Mouse (Mus musculus): ENCODE data around the gene Gadd45b. TPM values are rescaled to one million over a fixed set of nuclear protein-coding genes. Genes with fewer than 3 reads are reported as not detected.

Gene Gadd45b
- polyA plus RNA-seq, 1 experiment from 2014 or later = 5.0 TPM

DNA sequence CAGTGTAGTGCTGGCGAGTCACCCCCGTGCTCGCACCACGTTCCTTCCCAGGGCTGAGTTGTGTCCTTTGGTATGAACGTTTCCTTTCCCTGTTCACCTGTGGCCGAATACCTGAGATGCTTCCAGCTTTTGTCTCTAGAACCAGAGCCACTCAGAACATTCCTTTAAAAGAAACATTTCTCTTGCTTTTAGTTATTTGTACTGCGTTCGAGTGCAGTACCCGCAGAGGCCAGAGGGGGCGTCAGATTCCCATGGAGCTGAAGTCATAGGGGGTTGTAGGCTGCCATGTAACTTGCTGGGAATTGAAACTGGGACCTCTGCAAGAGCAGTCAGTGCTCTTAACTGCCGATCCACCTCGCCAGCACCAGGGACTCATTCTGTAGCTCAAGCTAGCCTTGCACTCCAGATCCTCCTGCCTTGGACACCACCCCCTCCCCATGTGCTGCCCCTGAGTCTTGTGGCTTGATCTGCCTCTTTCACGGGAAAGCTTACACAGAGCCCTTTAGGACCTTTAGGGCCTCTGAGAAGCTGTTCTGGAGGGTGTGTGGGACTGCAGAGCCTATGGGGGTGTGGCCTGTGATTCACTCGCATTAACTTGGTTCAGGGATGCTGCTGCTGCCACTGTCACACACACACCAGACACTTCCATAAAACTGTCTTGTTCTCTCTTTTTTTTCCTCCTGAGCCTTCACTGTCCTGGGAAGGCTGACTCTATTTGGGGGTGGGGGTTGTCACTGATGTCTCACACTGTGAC lies 17.0 kb downstream of the Gadd45b start:
- 61% methylated on average over 14 of the region's 14 CpGs for WGBS (ENCODE audit: insufficient replicate concordance)
- H3K27me3 ChIP-seq (ENCODE audit: control insufficient read depth, insufficient read depth, low read depth, low read length) = no peaks in the 10 kb centered on the region
- H3K36me3 ChIP-seq (ENCODE audit: control insufficient read depth, insufficient read depth) = no peaks in the 10 kb centered on the region
- H3K9me3 ChIP-seq (replicated peaks; ENCODE audit: control insufficient read depth, low read length) = no peaks in the 10 kb centered on the region
- no peak overlapping the region for H3K27ac ChIP-seq (ENCODE audit: low read length)
- H3K4me1 ChIP-seq (ENCODE audit: control insufficient read depth, low read depth, low read length) = peaks cover 8% of the 10 kb centered on the region
- no peak overlapping the region for H3K9ac ChIP-seq (ENCODE audit: low read depth, low read length)
- H3K4me2 ChIP-seq (ENCODE audit: low read depth, low read length) = no peak overlapping the region
- H3K4me3 ChIP-seq (ENCODE audit: low read depth, low read length) = no peak overlapping the region
- no peak for ATAC-seq (ENCODE audit: low read depth)

DNA sequence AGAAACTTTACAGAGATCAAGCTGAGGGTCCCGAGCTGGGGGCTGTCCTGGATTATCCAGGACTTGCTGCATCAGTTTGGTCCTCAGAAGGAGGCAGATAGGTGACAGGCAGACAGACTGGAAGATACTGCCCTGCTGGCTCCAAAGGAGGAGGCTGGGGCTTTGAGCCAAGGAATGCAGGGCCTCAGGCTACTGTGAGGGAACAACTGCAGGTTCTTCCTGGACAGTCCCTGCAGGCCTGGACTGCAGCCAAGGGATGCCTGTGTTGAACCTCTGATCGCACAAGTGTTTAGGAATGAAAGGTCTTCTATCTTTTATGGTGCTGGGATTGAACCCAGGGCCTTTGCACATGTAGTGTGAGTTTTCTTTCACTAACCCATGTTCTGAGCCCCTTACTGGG lies 17.9 kb downstream of the Gadd45b start:
- no peak overlapping the region for H3K4me3 ChIP-seq (ENCODE audit: low read depth, low read length)
- 47% methylated on average over 2 of the region's 2 CpGs for WGBS (ENCODE audit: insufficient replicate concordance)
- ATAC-seq (ENCODE audit: low read depth) = no peak
- no peaks in the 10 kb centered on the region for H3K36me3 ChIP-seq (ENCODE audit: control insufficient read depth, insufficient read depth)
- no peaks in the 10 kb centered on the region for H3K9me3 ChIP-seq (replicated peaks; ENCODE audit: control insufficient read depth, low read length)
- H3K27ac ChIP-seq (ENCODE audit: low read length) = no peak overlapping the region
- H3K27me3 ChIP-seq (ENCODE audit: control insufficient read depth, insufficient read depth, low read depth, low read length) = no peaks in the 10 kb centered on the region
- peaks cover 8% of the 10 kb centered on the region for H3K4me1 ChIP-seq (ENCODE audit: control insufficient read depth, low read depth, low read length)
- no peak overlapping the region for H3K9ac ChIP-seq (ENCODE audit: low read depth, low read length)
- H3K4me2 ChIP-seq (ENCODE audit: low read depth, low read length) = no peak overlapping the region

DNA sequence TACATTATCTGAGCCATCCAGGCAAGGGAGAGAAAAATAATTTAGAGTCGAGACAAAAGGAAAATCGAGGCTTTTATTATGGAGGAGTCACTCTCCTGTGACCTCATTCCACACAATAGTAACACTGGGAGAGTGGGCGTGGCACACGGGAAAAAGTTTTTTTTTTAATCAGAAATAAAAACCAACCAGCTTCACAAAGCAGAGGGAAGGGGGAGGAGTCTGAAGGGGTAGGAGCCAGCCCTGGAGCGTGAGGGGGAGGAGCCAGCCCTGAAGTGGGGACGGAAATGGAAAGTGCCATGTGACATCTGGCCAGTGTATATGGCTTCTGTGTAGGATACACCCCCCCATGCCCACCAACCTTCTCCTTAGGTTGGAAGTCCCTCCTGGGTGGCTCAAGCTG lies 18.7 kb downstream of the Gadd45b start:
- Histone ChIP-seq H3K4me1 (ENCODE audit: control insufficient read depth, low read depth, low read length) (peaks cover 8% of the 10 kb centered on the region), H3K27ac (ENCODE audit: low read length) (no peak overlapping the region), H3K27me3 (ENCODE audit: control insufficient read depth, insufficient read depth, low read depth, low read length) (no peaks in the 10 kb centered on the region), H3K9ac (ENCODE audit: low read depth, low read length) (no peak overlapping the region), H3K9me3 (replicated peaks; ENCODE audit: control insufficient read depth, low read length) (no peaks in the 10 kb centered on the region), H3K4me2 (ENCODE audit: low read depth, low read length) (no peak overlapping the region), H3K36me3 (ENCODE audit: control insufficient read depth, insufficient read depth) (no peaks in the 10 kb centered on the region), H3K4me3 (ENCODE audit: low read depth, low read length) (no peak overlapping the region)
- 0 out of 2 replicates have a peak, but pooled peaks have one; percentile 42 for ATAC-seq (ENCODE audit: low read depth)
- 15% methylated on average over 6 of the region's 6 CpGs for WGBS (ENCODE audit: insufficient replicate concordance)

DNA sequence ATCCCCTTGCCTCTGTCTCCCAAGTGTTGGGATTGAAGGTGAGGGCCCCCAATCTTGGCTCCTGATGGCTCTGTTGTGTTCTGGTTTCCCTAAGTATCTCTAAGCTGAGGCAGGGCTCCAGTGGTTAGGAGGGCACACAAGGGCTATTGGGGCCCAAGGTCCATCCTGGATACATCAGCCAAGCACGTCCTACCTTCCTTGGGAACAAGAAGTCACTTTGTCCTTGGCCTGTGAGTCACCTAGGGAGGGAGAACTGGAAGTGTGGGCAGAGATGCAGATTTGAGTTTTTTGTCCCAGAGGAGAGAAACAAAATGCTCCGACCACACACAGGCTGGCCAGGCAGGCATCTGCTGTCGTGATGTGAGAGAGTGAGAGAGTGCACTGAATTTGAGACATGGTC lies 19.2 kb downstream of the Gadd45b start:
- no peak overlapping the region for H3K9ac ChIP-seq (ENCODE audit: low read depth, low read length)
- WGBS (ENCODE audit: insufficient replicate concordance) = 45% methylated on average over 3 of the region's 3 CpGs

DNA sequence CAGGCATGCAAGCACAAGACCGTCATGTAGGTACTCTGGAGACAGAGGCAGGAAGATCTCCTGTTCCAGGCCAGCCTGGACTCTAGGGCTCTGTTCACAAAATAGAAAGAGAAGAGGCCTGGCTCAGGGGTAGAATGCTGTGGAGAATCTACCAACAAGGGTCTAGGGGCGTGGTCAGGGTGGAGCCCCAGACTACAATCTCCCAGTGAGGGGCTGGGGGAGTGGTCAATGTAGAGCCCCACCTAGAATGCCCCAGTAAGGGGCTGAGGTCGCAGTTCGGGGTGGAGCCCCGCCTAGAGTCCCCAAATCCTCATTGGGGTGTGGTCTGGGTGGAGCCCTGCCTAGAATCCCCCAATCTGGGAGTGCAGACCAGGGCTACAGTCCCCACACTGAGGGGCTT lies 20.4 kb downstream of the Gadd45b start:
- Histone ChIP-seq H3K36me3 (ENCODE audit: control insufficient read depth, insufficient read depth) (no peaks in the 10 kb centered on the region), H3K9me3 (replicated peaks; ENCODE audit: control insufficient read depth, low read length) (no peaks in the 10 kb centered on the region), H3K27me3 (ENCODE audit: control insufficient read depth, insufficient read depth, low read depth, low read length) (no peaks in the 10 kb centered on the region), H3K4me3 (ENCODE audit: low read depth, low read length) (no peak overlapping the region), H3K4me1 (ENCODE audit: control insufficient read depth, low read depth, low read length) (peaks cover 8% of the 10 kb centered on the region), H3K9ac (ENCODE audit: low read depth, low read length) (no peak overlapping the region), H3K4me2 (ENCODE audit: low read depth, low read length) (no peak overlapping the region), H3K27ac (ENCODE audit: low read length) (no peak overlapping the region)
- ATAC-seq (ENCODE audit: low read depth) = no peak
- 33% methylated on average over 5 of the region's 5 CpGs for WGBS (ENCODE audit: insufficient replicate concordance)

More for the DNA sequence above, 19.2 kb downstream of the Gadd45b start:
- Histone ChIP-seq H3K9me3 (replicated peaks; ENCODE audit: control insufficient read depth, low read length) (no peaks in the 10 kb centered on the region), H3K36me3 (ENCODE audit: control insufficient read depth, insufficient read depth) (no peaks in the 10 kb centered on the region), H3K4me1 (ENCODE audit: control insufficient read depth, low read depth, low read length) (peaks cover 8% of the 10 kb centered on the region), H3K4me3 (ENCODE audit: low read depth, low read length) (no peak overlapping the region), H3K27me3 (ENCODE audit: control insufficient read depth, insufficient read depth, low read depth, low read length) (no peaks in the 10 kb centered on the region), H3K4me2 (ENCODE audit: low read depth, low read length) (no peak overlapping the region), H3K27ac (ENCODE audit: low read length) (no peak overlapping the region)
- no peak for ATAC-seq (ENCODE audit: low read depth)

DNA sequence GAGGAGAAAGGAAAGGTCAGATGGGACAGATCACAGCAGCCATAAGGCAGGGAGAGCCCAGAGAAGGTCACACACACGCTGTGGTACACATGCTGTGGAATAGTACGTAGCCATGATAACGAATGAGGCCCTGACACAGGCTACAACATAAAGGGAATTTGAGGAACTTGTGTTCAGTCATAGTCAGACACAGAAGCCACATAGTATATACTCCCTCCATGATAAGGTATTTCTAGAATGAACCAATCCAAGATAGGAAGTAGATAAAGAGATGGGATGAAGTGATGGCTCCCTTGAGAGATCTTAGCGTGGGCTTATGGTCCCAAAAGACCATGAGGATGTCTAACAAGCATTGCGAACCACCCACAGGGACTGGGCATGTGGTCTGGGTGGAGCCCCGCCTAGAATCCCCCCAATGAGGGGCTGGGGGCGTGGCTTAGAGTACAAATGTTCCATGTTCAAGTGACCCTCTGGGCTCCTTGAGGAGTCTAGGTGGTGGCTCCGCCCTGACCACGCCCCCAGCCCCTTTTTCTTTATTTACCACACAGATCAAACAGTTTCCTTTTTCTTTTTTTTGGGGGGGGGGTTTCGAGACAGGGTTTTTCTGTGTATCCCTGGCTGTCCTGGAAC lies 22.0 kb downstream of the Gadd45b start:
- no peak overlapping the region for H3K9ac ChIP-seq (ENCODE audit: low read depth, low read length)
- H3K27me3 ChIP-seq (ENCODE audit: control insufficient read depth, insufficient read depth, low read depth, low read length) = no peaks in the 10 kb centered on the region
- H3K4me3 ChIP-seq (ENCODE audit: low read depth, low read length) = no peak overlapping the region
- H3K9me3 ChIP-seq (replicated peaks; ENCODE audit: control insufficient read depth, low read length) = no peaks in the 10 kb centered on the region
- H3K36me3 ChIP-seq (ENCODE audit: control insufficient read depth, insufficient read depth) = no peaks in the 10 kb centered on the region
- no peak overlapping the region for H3K27ac ChIP-seq (ENCODE audit: low read length)
- H3K4me2 ChIP-seq (ENCODE audit: low read depth, low read length) = no peak overlapping the region
- ATAC-seq (ENCODE audit: low read depth) = no peak
- 64% methylated on average over 10 of the region's 10 CpGs for WGBS (ENCODE audit: insufficient replicate concordance)
- H3K4me1 ChIP-seq (ENCODE audit: control insufficient read depth, low read depth, low read length) = peaks cover 8% of the 10 kb centered on the region

DNA sequence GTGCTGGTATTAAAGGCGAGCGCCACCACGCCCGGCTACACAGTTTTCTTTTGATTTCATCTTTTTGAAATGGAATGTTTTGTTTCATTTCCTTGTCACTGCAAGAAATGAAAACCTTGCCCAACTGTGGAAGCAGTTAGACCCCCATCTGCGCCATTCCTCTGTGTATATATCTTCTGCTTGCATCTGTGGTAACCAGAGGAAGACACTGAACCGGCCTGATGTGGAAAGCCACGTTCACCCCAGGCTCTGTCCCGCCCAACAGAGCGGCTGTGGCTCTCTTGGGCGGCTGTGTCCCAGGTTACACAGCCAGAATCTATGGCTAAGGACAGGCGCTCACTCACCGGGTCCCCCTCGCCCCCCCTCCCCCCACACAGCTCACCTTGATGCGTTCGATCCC lies 22.6 kb downstream of the Gadd45b start:
- no peaks in the 10 kb centered on the region for H3K9me3 ChIP-seq (replicated peaks; ENCODE audit: control insufficient read depth, low read length)
- peaks cover 8% of the 10 kb centered on the region for H3K4me1 ChIP-seq (ENCODE audit: control insufficient read depth, low read depth, low read length)
- no peak overlapping the region for H3K27ac ChIP-seq (ENCODE audit: low read length)
- no peaks in the 10 kb centered on the region for H3K27me3 ChIP-seq (ENCODE audit: control insufficient read depth, insufficient read depth, low read depth, low read length)
- H3K4me3 ChIP-seq (ENCODE audit: low read depth, low read length) = no peak overlapping the region
- ATAC-seq (ENCODE audit: low read depth) = no peak
- H3K9ac ChIP-seq (ENCODE audit: low read depth, low read length) = no peak overlapping the region
- 36% methylated on average over 15 of the region's 15 CpGs for WGBS (ENCODE audit: insufficient replicate concordance)
- no peak overlapping the region for H3K4me2 ChIP-seq (ENCODE audit: low read depth, low read length)
- H3K36me3 ChIP-seq (ENCODE audit: control insufficient read depth, insufficient read depth) = no peaks in the 10 kb centered on the region

DNA sequence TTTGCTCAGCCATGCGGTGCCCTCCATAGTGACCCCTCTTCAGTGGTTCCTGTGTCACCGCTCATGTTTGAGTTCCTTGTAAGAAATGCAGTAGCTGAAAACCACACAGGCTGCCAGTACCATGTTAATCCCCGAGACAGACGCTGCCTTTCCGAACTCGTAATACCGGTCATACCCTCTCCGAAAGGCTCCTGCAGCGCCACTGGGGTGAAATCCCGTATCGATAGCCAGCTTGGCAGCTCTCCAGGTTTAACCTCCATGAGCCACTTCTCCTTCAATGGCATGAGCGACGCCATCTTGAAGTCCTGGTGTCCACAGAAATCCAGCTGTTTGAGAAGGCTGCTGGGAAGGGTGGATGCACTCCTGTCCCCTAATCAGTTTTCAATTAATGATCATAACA lies 24.5 kb downstream of the Gadd45b start:
- no peak overlapping the region for H3K4me3 ChIP-seq (ENCODE audit: low read depth, low read length)
- ATAC-seq (ENCODE audit: low read depth) = no peak
- H3K27ac ChIP-seq (ENCODE audit: low read length) = no peak overlapping the region
- H3K27me3 ChIP-seq (ENCODE audit: control insufficient read depth, insufficient read depth, low read depth, low read length) = no peaks in the 10 kb centered on the region
- no peak overlapping the region for H3K9ac ChIP-seq (ENCODE audit: low read depth, low read length)
- peaks cover 4% of the 10 kb centered on the region for H3K4me1 ChIP-seq (ENCODE audit: control insufficient read depth, low read depth, low read length)
- H3K4me2 ChIP-seq (ENCODE audit: low read depth, low read length) = no peak overlapping the region
- H3K9me3 ChIP-seq (replicated peaks; ENCODE audit: control insufficient read depth, low read length) = no peaks in the 10 kb centered on the region
- WGBS (ENCODE audit: insufficient replicate concordance) = 78% methylated on average over 13 of the region's 13 CpGs
- H3K36me3 ChIP-seq (ENCODE audit: control insufficient read depth, insufficient read depth) = no peaks in the 10 kb centered on the region

DNA sequence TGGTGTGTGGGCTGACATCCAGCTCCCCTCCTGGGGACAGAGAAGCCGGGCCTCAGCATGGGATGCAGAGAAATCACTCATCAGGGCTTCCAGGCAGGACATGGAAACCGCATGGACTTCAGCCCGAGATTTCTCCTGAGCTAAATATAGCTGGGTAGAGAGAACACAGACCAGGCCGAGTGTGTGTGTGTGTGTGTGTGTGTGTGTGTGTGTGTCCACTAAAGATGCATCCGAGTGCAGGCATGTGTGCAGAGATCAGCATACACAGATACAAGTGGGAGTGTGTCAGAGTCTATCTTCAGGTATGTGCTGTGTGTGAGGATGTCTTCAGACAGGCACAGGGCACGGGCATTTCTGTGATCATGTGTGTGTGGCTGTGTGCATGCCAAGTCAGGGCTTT lies 25.0 kb downstream of the Gadd45b start:
- Histone ChIP-seq H3K9ac (ENCODE audit: low read depth, low read length) (no peak overlapping the region), H3K4me2 (ENCODE audit: low read depth, low read length) (no peak overlapping the region), H3K4me1 (ENCODE audit: control insufficient read depth, low read depth, low read length) (peaks cover 4% of the 10 kb centered on the region), H3K27me3 (ENCODE audit: control insufficient read depth, insufficient read depth, low read depth, low read length) (no peaks in the 10 kb centered on the region), H3K4me3 (ENCODE audit: low read depth, low read length) (no peak overlapping the region), H3K36me3 (ENCODE audit: control insufficient read depth, insufficient read depth) (no peaks in the 10 kb centered on the region), H3K27ac (ENCODE audit: low read length) (no peak overlapping the region), H3K9me3 (replicated peaks; ENCODE audit: control insufficient read depth, low read length) (no peaks in the 10 kb centered on the region)
- ATAC-seq (ENCODE audit: low read depth) = 0 out of 2 replicates have a peak, but pooled peaks have one; percentile 39
- 45% methylated on average over 6 of the region's 6 CpGs for WGBS (ENCODE audit: insufficient replicate concordance)

All from liver, embryonic 16.5 days (tissue).